Mouse (Mus musculus) cerebellum, adult 11 months (tissue): ENCODE results near the gene Gba.
"Not testable (repeated sequence)": the region's sequence is repeated elsewhere in the genome, so short reads cannot be mapped to it uniquely, and the experiment has no call there.

ENCODE experiments used
- DNase-seq: peaks from one replicate; pipeline ENCODE4 v3.0.0; 2022

Gba gene

GRCm38 (mm10) chr3:89216407-89216806 lies 13.7 kb downstream of the Gba start:
- DNase-seq, result not testable (repeated sequence)

- no peak for DNase-seq
Measured at GRCm38 (mm10) chr3:89218271-89218670, 15.5 kb downstream of the Gba start.

GRCm38 (mm10) chr3:89219546-89219945 lies 16.8 kb downstream of the Gba start:
- DNase-seq, result no peak

- DNase-seq, result no peak
Measured at GRCm38 (mm10) chr3:89221167-89221566, 18.4 kb downstream of the Gba start.

GRCm38 (mm10) chr3:89224796-89225195 lies 22.1 kb downstream of the Gba start:
- DNase-seq, result no peak

GRCm38 (mm10) chr3:89225321-89225815 lies 22.6 kb downstream of the Gba start:
- DNase-seq, result no peak

- no peak for DNase-seq
Measured at GRCm38 (mm10) chr3:89225918-89226317, 23.2 kb downstream of the Gba start.

- DNase-seq, result no peak
Measured at GRCm38 (mm10) chr3:89226361-89226760, 23.6 kb downstream of the Gba start.

- DNase-seq, result no peak
Measured at GRCm38 (mm10) chr3:89226900-89227299, 24.2 kb downstream of the Gba start, which contains the start of gene Mtx1. TSS of gene Mtx1 (minus strand) at chr3:89227088.

- no peak for DNase-seq
Measured at GRCm38 (mm10) chr3:89227307-89228179, 24.8 kb downstream of the Gba start.

GRCm38 (mm10) chr3:89228180-89228549 lies 25.4 kb downstream of the Gba start:
- DNase-seq, result peak; percentile 81

- no peak for DNase-seq
Measured at GRCm38 (mm10) chr3:89228836-89229235, 26.1 kb downstream of the Gba start, which contains the start of gene Muc1. TSS of gene Muc1 (plus strand) at chr3:89229057.

- no peak for DNase-seq
Measured at GRCm38 (mm10) chr3:89229276-89229675, 26.5 kb downstream of the Gba start.

GRCm38 (mm10) chr3:89230561-89230960 lies 27.8 kb downstream of the Gba start:
- no peak for DNase-seq

GRCm38 (mm10) chr3:89231345-89231744 lies 28.6 kb downstream of the Gba start:
- DNase-seq, result no peak

- no peak for DNase-seq
Measured at GRCm38 (mm10) chr3:89231772-89232275, 29.1 kb downstream of the Gba start.

- DNase-seq, result no peak
Measured at GRCm38 (mm10) chr3:89232614-89233013, 29.9 kb downstream of the Gba start.

- DNase-seq, result no peak
Measured at GRCm38 (mm10) chr3:89233562-89234110, 30.9 kb downstream of the Gba start.

- no peak for DNase-seq
Measured at GRCm38 (mm10) chr3:89236516-89236915, 33.8 kb downstream of the Gba start.

- no peak for DNase-seq
Measured at GRCm38 (mm10) chr3:89237682-89238081, 35.0 kb downstream of the Gba start.

- DNase-seq, result no peak
Measured at GRCm38 (mm10) chr3:89238494-89238893, 35.8 kb downstream of the Gba start.

GRCm38 (mm10) chr3:89242331-89242895 lies 39.7 kb downstream of the Gba start:
- peak; percentile 68 for DNase-seq

GRCm38 (mm10) chr3:89243609-89244008 lies 40.9 kb downstream of the Gba start:
- DNase-seq, result no peak
